Mouse (Mus musculus) hindbrain, embryonic 14.5 days (tissue): Measurements from ENCODE around the gene Kyat1. TPM values are rescaled to one million over a fixed set of nuclear protein-coding genes. Genes with fewer than 3 reads are reported as not detected.

Experiments used
- ATAC-seq: fragments of 200-750 bp; cut with Nextera tagmentation; 2 replicates; pipeline ENCODE4 v1.8.0; 2017; ENCODE audit warnings: moderate number of reproducible peaks, mild to moderate bottlenecking, moderate TSS enrichment, moderate library complexity; ENCODE audit not compliant: low FRiP score
- DNase-seq: peaks from one replicate; pipeline ENCODE4 v3.0.0-alpha.2; 2015; ENCODE audit warnings: low spot score
- H3K27ac ChIP-seq: fragments of 300-500 bp; sonication (generic); 2 replicates; pipeline ENCODE4 v1.5.1; 2014; ENCODE audit warnings: mild to moderate bottlenecking, moderate library complexity
- H3K27me3 ChIP-seq: fragments of 300-500 bp; sonication (generic); 2 replicates; pipeline ENCODE4 v1.6.1; 2014; ENCODE audit warnings: mild to moderate bottlenecking, low read length, mixed read lengths; ENCODE audit not compliant: control insufficient read depth, insufficient read depth
- H3K36me3 ChIP-seq: fragments of 300-500 bp; sonication (generic); replicated peaks from 2 replicates; pipeline ENCODE4 v1.6.1; 2014; ENCODE audit not compliant: control insufficient read depth, insufficient read depth
- H3K4me1 ChIP-seq: fragments of 300-500 bp; sonication (generic); replicated peaks from 2 replicates; pipeline ENCODE4 v1.6.1; 2014; ENCODE audit warnings: antibody characterized with exemption, low read length, mixed read lengths; ENCODE audit not compliant: control insufficient read depth, insufficient read depth
- H3K4me2 ChIP-seq: fragments of 300-500 bp; sonication (generic); replicated peaks from 2 replicates; pipeline ENCODE4 v1.6.1; 2014; ENCODE audit warnings: mild to moderate bottlenecking, moderate library complexity
- H3K4me3 ChIP-seq: fragments of 300-500 bp; sonication (generic); replicated peaks from 2 replicates; pipeline ENCODE4 v1.5.1; 2014; ENCODE audit warnings: mild to moderate bottlenecking, low read length
- H3K9ac ChIP-seq: fragments of 300-500 bp; sonication (generic); 2 replicates; pipeline ENCODE4 v1.6.1; 2014
- H3K9me3 ChIP-seq: fragments of 300-500 bp; sonication (generic); 2 replicates; pipeline ENCODE4 v1.6.1; 2016; ENCODE audit warnings: low read length; ENCODE audit not compliant: control insufficient read depth
- WGBS: fragments of 180-500 bp; shearing (Covaris S2); extraction: QIAGEN DNeasy Blood & Tissue Kit; methylation state at CpG from one replicate; pipeline ENCODE4 v1.1.7; 2014; 5-methylcytosine and 5-hydroxymethylcytosine counted together
- polyA plus RNA-seq: library from polyadenylated mRNA; unstranded; fragments of >200 nt; fragmentation: Nextera tagmentation; extraction: Ambion mirVana; gene quantifications from 2 replicates; pipeline ENCODE4 v1.2.1, GENCODE M21; 2014

The Kyat1 gene
- polyA plus RNA-seq, 1 experiment from 2014 or later, result 16.0 TPM

DNA sequence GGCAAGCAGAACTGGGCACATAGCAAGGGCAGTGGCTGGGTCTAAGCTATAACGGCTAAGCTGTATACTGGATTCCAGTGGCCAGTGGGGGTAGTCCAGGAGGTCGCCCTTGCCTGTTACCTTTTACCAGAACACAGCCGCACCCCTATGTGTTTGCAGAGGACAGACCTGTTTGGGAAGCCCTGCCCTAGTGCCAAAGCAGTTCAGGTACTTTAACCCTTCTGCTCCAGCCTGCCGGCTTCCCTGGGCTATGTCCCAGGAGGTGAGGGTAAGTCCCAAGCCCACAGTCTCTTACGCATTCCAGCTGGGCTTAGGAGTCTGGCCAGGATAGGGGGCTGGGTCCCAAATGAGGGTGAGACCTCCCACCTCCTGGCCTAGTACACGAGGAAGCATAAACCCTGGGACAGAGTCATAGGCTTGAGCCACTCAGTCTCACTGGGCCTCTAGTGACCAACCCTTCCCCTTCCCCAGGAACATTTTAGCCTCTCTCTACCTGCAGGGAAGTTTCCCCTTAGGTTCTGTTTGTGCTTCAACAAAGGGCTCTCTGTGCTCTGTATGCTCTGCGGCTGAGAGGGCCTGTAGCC, 39.0 kb upstream of the Kyat1 start:
- no peak for ATAC-seq
- Histone ChIP-seq H3K4me3 (no peak overlapping the region), H3K36me3 (peaks cover 78% of the 10 kb centered on the region), H3K27ac (no peak overlapping the region), H3K27me3 (no peaks in the 10 kb centered on the region), H3K4me1 (peaks cover 6% of the 10 kb centered on the region; the same call in 1 of the 2 replicates), H3K9ac (no peak overlapping the region), H3K9me3 (no peaks in the 10 kb centered on the region), H3K4me2 (no peak overlapping the region)
- no peak for DNase-seq
- 86% methylated on average over 7 of the region's 7 CpGs for WGBS

DNA sequence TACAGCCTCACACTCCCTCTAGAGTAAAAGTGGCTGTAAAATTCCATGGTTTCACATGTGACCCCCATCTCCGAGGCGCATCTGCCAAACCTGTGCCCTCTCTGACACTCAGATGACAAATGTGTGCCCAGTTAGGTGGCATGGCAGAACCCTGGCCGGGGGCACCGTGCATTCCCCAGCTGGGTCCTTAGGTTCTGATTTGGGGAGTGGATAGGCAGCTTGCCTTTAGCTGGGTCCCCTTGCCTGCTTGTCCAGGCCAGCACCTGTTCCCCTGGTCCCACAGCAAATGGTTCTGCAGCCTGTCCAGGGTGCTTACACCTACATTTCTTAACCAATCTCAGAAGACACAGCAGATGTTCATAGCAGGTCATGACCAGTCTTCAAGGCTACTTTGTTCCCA, 37.7 kb upstream of the Kyat1 start:
- H3K4me2 ChIP-seq, result no peak overlapping the region
- WGBS, result 93% methylated on average over 4 of the region's 4 CpGs
- DNase-seq, result no peak
- ATAC-seq, result no peak
- no peak overlapping the region for H3K27ac ChIP-seq
- H3K4me1 ChIP-seq, result peaks cover 19% of the 10 kb centered on the region
- peaks cover 65% of the 10 kb centered on the region for H3K36me3 ChIP-seq
- no peaks in the 10 kb centered on the region for H3K9me3 ChIP-seq
- no peaks in the 10 kb centered on the region for H3K27me3 ChIP-seq
- H3K4me3 ChIP-seq, result no peak overlapping the region
- no peak overlapping the region for H3K9ac ChIP-seq

DNA sequence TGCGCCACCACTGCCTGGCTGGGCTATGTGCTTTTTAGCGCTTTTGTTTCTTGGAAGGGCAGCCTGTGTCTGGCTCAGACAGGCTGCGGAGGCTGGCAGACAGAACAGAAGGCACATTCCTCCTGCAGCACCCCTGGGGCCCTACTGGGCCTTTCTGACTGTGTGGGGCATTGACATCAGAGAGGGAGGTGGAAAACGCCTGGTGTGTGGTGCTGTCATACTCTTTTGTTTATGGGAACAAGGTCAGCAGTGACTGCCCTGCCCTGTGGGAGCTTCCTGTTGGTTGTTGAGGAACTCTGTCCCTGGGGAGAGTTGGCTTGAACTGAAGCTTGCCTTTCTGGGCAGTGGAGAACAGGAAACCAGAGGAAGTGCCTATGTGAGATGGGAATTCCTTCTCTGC, 36.9 kb upstream of the Kyat1 start:
- no peak overlapping the region for H3K4me2 ChIP-seq
- no peaks in the 10 kb centered on the region for H3K27me3 ChIP-seq
- H3K9me3 ChIP-seq, result no peaks in the 10 kb centered on the region
- no peak overlapping the region for H3K9ac ChIP-seq
- H3K27ac ChIP-seq, result no peak overlapping the region
- DNase-seq (peak; percentile 41), ATAC-seq (no peak)
- H3K4me1 ChIP-seq, result peaks cover 20% of the 10 kb centered on the region
- H3K36me3 ChIP-seq, result peaks cover 61% of the 10 kb centered on the region
- no peak overlapping the region for H3K4me3 ChIP-seq
- WGBS, result 33% methylated on average over 4 of the region's 4 CpGs

DNA sequence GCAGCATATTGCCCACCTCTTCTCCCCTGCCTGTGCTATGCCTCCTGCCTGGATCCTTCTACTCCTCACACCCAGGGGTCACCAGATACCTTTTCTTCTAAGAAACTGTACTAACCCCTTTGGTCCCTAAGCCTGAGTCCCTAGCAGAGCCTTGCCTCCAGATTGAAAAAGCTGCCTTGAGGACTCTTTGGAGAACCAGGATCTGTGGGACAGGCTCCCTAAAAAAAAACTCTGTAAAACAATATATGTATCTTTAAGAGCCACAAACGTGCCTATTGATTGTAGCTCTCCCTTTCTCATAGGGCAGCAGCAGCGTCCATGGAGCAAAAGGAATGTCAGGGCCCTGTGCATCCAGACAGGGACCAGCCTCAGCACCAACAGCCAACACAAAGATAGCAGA, 34.6 kb upstream of the Kyat1 start, which contains the start of gene Gm28035:
TSS of gene Gm28035 (plus strand) at position 301 of the 400 bp plus-strand sequence.
- Histone ChIP-seq H3K27ac (no peak within 1 kb of the TSS), H3K4me3 (no peak within 1 kb of the TSS), H3K9me3 (no peaks in the 10 kb centered on the region), H3K36me3 (peaks cover 49% of the 10 kb centered on the region), H3K9ac (peak within 1 kb of the TSS; percentile 86), H3K27me3 (no peaks in the 10 kb centered on the region), H3K4me1 (peaks cover 25% of the 10 kb centered on the region), H3K4me2 (peak within 1 kb of the TSS; percentile 84)
- 76% methylated on average over 2 of the region's 2 CpGs for WGBS
- ATAC-seq (no peak), DNase-seq (no peak)

DNA sequence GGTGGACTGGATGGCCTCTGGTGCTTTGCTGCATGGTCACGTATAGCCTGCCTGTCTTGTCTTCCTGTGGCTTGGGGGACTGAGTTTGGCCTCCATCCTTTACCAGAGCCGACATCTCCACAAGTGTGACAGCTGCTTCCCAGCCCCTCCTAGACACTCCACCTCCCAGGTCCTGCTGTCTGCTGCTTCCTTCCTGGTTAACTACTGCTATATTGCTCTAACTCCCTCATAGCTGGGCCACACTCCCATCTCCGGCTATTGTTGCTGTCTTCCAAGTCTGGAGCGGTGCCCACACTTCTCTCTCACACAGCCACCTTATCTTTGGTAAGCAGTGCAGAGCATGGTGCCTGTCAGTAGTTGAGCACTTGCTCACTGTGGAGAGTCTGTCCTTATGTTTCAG, 34.1 kb upstream of the Kyat1 start:
- H3K9me3 ChIP-seq, result no peaks in the 10 kb centered on the region
- H3K36me3 ChIP-seq, result peaks cover 46% of the 10 kb centered on the region
- H3K27me3 ChIP-seq, result no peaks in the 10 kb centered on the region
- no peak for ATAC-seq
- DNase-seq, result no peak
- H3K4me1 ChIP-seq, result peaks cover 25% of the 10 kb centered on the region
- peak overlapping the region; percentile 86; the same call in 1 of the 2 replicates for H3K9ac ChIP-seq
- no peak overlapping the region for H3K27ac ChIP-seq
- 80% methylated on average over 4 of the region's 4 CpGs for WGBS
- H3K4me3 ChIP-seq, result no peak overlapping the region
- H3K4me2 ChIP-seq, result 0 out of 2 replicates have a peak overlapping the region, but pooled peaks have one; percentile 11

DNA sequence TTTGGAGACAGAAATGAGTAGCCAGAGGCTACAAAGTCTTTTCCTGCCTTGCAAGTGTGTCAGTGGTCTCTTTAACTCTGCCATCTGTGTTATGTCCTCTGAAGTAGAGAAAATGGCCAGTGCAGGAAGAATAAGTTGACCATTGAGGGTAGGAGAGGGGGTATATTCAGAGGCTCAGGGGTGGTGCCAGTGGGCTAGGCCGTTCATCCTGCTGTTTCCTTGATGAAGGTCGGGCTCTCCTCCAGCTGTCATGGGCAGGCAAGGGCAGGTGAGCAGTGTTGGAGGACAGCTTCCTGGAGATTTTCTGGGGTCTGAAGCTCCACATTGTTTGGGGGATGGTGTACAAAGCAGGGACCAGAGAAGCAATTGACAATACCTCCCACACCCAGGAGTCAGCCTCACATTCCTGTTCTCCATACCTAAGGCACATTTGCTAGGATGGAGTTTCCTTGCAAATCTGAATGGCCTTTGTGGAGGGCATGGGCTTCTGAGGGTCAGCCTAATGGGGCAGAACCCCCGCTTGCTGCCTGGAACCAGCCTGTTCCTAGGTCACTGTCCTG, 33.3 kb upstream of the Kyat1 start:
- no peak for DNase-seq
- ATAC-seq, result no peak
- Histone ChIP-seq H3K4me3 (peak overlapping the region; percentile 63), H3K9me3 (no peaks in the 10 kb centered on the region), H3K4me2 (peak overlapping the region; percentile 84), H3K4me1 (peaks cover 25% of the 10 kb centered on the region), H3K27me3 (no peaks in the 10 kb centered on the region), H3K36me3 (peaks cover 38% of the 10 kb centered on the region), H3K9ac (peak overlapping the region; percentile 86), H3K27ac (no peak overlapping the region)
- 61% methylated on average over 3 of the region's 3 CpGs for WGBS

DNA sequence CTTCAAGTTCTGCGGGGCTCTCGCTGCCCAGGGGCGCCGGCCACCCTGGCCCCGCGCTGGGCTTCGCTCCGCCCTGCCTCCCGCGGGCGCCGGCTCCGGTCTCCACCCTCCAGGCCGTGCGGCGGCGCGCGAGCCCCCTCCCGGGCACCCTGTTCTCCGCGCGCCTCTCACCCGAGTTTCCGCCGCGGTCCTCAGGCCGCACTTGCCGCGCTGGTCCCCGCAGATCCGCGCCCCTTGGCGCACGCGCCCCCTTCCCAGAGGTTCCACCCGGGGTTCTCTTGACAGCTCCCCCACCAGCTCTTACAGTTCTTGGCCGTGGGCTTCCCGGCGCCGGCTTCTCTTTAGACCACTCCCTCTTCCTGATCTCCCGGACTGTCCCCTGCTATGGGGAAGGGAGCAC, 32.2 kb upstream of the Kyat1 start:
- no peaks in the 10 kb centered on the region for H3K9me3 ChIP-seq
- peak overlapping the region; percentile 92 for H3K27ac ChIP-seq
- H3K4me1 ChIP-seq, result peaks cover 25% of the 10 kb centered on the region
- peak overlapping the region; percentile 86 for H3K9ac ChIP-seq
- H3K27me3 ChIP-seq, result no peaks in the 10 kb centered on the region
- 1% methylated on average over 34 of the region's 42 CpGs for WGBS
- ATAC-seq (peak; percentile 90), DNase-seq (peak; percentile 52)
- peaks cover 27% of the 10 kb centered on the region for H3K36me3 ChIP-seq
- H3K4me2 ChIP-seq, result peak overlapping the region; percentile 84
- H3K4me3 ChIP-seq, result peak overlapping the region; percentile 63

DNA sequence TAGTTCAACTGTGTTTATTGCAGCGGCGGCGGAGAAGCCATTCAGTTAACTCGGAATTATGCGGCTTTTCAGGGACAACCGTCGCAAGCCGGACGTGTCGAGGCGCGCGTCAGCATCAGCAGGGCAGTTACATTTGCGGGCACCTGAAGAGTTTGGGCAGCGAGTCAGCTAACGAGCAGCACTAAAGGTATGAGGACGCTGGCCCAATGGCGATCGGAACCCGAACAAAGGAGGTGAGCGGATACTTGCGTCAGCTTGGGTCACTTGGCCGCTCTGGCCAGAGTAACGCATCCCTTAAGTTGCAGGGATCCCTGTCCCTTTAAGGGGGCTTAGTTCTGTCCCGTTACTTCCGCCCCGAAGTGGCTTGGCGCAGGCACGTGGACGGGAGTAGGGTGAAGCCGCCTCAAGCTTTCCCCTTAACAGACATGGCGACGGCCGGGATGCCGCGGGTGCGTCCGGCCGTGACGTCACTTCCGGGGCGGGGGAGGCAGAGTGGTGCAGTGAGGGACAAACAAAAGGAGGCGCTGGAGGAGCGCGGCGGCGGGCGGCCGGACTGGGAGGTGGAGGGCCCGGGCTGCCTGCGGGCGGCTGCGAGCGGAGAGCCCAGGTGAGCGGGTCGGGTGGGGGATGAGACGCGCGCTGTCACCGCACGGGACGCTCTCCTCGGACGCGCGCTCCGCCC, 31.7 kb upstream of the Kyat1 start, which contains the start of gene Lrrc8a:
TSS of gene Lrrc8a (plus strand) at position 517 of the 682 bp plus-strand sequence.
- Histone ChIP-seq H3K27me3 (no peaks in the 10 kb centered on the region), H3K4me2 (peak within 1 kb of the TSS; percentile 84), H3K9ac (peak within 1 kb of the TSS; percentile 86), H3K9me3 (no peaks in the 10 kb centered on the region), H3K36me3 (peaks cover 22% of the 10 kb centered on the region), H3K4me1 (peaks cover 22% of the 10 kb centered on the region), H3K4me3 (peak within 1 kb of the TSS; percentile 63), H3K27ac (peak within 1 kb of the TSS; percentile 92)
- peak; percentile 99 for DNase-seq
- WGBS, result under 1% methylated on average over 57 of the region's 67 CpGs
- peak; percentile 97 for ATAC-seq

DNA sequence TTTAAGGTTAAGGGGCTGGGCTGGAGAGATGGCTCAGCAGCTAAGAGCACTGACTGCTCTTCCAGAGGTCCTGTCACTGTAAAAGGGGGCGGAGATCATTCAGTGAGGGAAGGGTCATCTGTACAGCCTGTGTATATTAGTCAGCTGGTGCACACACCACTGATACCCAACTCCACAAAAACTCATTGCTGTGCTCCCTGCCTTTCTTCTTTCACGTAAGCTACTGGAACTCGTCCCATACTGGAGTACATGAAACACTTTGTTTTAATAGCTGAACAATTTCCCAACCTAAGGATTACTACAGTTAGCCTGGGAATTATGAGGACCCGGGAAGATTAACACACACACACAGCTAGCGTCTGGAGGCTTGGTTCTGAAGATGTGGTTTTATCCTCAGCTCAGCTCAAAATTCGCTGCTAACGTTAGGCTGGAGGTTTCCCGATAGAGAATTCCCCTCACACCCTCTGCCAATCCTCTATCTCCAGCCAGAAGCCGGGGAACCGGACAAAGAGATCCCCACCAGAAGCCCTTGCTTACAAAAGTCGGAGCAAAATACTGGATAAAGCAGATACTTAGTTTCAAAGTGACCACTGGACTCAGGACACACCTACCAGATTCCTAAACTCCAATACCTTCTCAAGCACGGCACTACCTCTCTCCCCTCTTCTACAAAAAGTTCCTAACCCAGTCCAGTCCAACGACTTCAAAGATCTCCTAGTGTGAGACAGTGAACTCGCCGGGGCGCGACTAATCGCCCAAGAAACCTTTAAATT, 31.0 kb upstream of the Kyat1 start:
- Histone ChIP-seq H3K4me3 (peak overlapping the region; percentile 63), H3K4me1 (peaks cover 22% of the 10 kb centered on the region), H3K27me3 (no peaks in the 10 kb centered on the region), H3K36me3 (peaks cover 15% of the 10 kb centered on the region), H3K9me3 (no peaks in the 10 kb centered on the region), H3K4me2 (peak overlapping the region; percentile 84), H3K9ac (peak overlapping the region; percentile 86), H3K27ac (peak overlapping the region; percentile 92)
- WGBS, result 4% methylated on average over 18 of the region's 18 CpGs
- ATAC-seq, result no peak
- DNase-seq, result peak; percentile 42
